Mouse (Mus musculus) embryo, embryonic 11 days (tissue): ENCODE results near the gene Myh7.
"Not testable (repeated sequence)": the region's sequence is repeated elsewhere in the genome, so short reads cannot be mapped to it uniquely, and the experiment has no call there.

Experiments
- DNase-seq: peaks from one replicate; pipeline ENCODE4 v3.0.0-alpha.2; 2015

Gene Myh7

DNA sequence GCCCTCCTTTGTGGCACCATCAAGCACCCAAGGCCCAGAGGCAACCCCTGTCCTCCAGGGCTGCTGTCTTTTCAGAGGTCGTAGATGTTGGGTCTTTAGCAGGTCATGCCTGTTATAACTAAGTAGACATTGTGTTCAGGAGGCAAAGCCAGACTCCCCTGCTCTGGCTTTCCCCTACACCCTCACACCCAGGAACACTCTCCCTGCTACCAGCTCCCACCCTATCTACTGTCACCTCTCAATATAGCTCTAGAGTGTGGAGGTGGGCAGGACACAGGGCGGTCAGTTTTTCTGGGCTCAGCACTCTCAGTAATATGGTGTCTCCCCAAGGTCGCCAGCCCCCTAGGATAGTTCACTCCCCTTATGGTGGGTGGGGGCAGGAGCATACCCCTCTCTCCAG is 26.6 kb downstream of the Myh7 start:
- DNase-seq: no peak

- DNase-seq: no peak
These were observed 28.0 kb downstream of the Myh7 start, which contains the start of gene Myh6 for GRCm38 (mm10) chr14:54966320-54966977. TSS of gene Myh6 (minus strand) at chr14:54966927.

DNA sequence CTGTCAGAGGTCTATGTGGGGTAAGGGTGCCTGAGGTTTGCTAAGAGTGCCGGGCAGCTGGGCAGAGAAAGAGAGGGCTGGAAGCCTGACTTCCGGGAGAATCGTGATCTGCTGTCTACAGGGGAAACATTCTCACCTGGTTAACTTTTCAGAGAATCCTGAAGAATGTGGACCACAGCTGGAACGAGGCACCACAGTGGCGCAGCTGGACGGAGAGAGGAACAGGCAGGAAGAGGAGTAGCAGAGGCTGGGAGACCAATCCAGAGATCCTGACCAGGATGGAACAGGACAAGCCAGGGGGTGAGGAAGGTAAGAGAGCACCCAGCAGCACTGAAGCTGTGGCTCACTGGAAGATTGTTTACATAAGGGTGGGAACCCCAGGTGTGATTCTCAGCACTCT is 28.8 kb downstream of the Myh7 start:
- no peak for DNase-seq

DNA sequence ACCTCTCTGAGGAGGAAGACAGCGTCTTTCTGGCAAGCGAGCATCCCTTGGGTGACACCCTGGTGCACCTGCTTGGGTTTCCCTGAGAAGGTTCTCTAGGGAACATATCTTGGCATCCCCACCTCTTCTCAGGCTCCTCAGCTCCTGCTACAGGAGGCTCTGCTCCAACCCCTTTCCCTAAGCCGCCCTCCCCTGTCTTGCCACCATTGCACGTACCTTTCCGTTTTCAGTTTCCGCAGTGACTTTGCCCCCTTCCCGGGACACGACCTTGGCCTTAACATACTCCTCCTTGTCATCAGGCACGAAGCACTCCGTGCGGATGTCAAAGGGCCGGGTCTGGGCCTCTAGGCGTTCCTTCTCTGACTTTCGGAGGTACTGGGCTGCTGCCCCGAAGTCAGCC is 29.4 kb downstream of the Myh7 start:
- no peak for DNase-seq

DNA sequence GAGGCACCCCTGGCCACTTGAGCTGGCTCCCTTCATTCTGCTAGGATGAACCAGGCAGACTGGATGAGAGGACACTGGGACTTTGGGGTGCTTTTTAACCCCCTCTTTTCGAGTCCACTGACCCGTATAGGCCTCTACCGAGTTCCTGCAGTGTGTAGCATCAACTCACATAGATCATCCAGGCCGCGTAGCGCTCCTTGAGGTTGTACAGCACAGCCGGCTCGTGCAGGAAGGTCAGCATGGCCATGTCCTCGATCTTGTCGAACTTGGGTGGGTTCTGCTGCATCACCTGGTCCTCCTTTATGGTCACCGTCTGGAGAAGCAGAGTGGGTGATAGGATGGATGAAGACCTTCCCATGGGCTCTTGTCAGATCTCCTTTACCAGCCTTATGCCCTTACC is 30.7 kb downstream of the Myh7 start:
- DNase-seq: no peak

GRCm38 (mm10) chr14:54962714-54963113 is 31.7 kb downstream of the Myh7 start:
- DNase-seq: no peak

GRCm38 (mm10) chr14:54961487-54961886 is 32.9 kb downstream of the Myh7 start:
- no peak for DNase-seq

DNA sequence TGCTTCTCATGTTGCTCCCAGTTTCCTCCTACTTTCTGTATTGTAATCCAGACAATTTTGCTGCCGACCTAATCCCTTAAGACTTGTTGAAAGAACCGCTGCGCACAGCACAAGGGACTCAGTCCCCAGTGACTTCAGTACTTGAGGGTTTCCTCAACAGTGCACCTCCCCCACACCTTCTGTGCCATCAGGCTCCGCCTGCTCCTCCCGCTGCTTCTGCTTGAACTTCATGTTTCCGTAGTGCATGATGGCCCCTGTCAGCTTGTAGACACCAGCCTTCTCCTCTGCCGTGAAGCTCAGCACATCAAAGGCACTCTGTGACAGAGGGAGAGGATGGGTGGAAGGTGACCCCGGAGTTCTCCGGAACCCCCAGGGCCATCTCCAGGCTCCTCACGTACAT is 33.7 kb downstream of the Myh7 start:
- peak; percentile 7 for DNase-seq

DNA sequence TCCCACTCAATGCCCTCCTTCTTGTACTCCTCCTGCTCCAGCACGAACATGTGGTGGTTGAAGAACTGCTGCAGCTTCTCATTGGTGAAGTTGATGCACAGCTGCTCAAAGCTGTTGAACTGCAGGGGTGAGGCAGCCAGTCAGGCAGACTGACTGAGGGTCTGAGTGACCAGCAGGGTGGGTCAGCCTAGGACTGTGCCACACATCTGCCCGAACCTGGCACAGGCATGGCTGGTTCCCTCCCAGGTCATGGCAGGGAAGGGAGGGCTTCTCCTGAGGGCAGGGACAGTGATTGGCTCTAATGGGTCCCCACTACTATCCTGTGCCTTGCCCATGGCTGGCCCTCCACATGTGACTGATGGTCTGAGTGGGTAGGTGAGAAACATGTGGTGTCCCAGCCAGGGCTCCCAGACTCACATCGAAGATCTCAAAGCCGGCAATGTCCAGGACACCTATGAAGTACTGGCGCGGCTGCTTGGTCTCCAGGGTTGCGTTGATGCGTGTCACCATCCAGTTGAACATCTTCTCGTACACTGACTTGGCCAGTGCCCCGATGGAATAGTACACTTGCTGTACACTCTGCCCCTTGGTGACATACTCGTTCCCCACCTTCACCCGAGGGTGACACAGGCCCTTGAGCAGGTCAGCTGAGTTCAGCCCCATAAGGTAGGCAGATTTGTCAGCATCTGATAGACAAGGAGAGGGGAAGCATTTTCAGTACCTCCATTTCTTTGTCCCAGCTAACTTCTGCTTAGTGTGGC is 34.4 kb downstream of the Myh7 start:
- DNase-seq: not testable (repeated sequence)

GRCm38 (mm10) chr14:54959197-54959596 is 35.2 kb downstream of the Myh7 start:
- DNase-seq: no peak

- no peak for DNase-seq
These were observed 35.9 kb downstream of the Myh7 start for GRCm38 (mm10) chr14:54958503-54958902.

DNA sequence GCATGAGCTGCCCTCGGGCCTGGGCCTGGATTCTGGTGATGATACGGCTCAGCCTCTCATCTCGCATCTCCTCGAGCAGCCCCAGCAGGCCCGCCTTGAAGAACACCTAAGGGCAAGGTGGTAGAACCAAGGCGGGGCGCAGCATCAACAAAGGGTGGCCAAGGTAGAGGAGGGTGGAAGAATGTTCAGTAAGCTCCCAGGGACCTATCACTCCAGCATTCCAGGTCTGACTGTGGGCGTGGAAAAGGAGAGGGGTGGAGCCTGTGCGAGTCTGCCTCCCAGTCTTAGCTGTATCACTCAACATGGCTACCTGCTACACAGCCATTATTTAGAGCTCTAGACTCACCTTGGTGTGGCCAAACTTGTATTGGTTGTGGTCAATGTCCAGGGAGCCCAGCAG is 37.9 kb downstream of the Myh7 start:
- no peak for DNase-seq

DNA sequence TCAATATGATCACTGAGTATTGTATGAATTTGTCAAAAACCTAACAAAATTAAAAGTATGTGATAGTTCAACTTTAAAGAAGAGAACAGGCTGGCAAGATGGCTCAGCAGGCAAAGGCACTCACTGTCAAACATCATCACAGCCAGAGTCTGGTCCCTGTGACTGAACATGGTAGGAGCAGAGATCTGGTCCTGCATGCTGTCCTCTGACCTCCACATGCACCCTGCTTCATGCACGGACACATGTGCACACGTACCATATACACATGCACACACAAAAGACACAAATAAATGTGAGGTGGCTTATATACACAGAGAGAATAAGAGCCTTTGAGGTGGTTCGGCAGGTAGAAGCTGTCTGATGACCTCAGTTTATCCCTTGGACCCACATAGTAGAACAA is 38.9 kb downstream of the Myh7 start:
- DNase-seq: no peak

DNA sequence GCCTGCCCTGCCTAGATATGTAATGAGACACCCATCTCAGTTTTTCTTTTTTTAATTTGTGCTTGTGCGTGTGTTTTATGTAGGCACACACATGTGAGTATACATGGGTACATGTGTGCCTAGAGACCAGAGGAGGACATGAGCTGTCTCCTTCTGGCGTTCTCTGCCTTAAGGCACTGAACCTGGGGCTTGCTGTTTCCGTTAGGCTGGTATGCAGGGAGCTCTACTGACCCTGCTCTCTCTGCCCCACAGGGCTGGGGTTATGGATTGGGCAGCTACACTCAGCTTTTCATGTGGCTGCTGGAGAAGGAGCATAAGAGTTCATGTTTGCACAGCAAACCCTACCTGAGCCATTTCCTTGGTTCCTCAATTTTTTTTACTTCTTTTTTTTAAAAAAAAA is 40.0 kb downstream of the Myh7 start:
- no peak for DNase-seq

GRCm38 (mm10) chr14:54953664-54954206 is 40.7 kb downstream of the Myh7 start:
- no peak for DNase-seq

- DNase-seq: no peak
These were observed 42.8 kb downstream of the Myh7 start for GRCm38 (mm10) chr14:54951587-54951986.

- no peak for DNase-seq
These were observed 43.9 kb downstream of the Myh7 start for GRCm38 (mm10) chr14:54950493-54950892.

- DNase-seq: no peak
These were observed 45.6 kb downstream of the Myh7 start for GRCm38 (mm10) chr14:54948781-54949180.

DNA sequence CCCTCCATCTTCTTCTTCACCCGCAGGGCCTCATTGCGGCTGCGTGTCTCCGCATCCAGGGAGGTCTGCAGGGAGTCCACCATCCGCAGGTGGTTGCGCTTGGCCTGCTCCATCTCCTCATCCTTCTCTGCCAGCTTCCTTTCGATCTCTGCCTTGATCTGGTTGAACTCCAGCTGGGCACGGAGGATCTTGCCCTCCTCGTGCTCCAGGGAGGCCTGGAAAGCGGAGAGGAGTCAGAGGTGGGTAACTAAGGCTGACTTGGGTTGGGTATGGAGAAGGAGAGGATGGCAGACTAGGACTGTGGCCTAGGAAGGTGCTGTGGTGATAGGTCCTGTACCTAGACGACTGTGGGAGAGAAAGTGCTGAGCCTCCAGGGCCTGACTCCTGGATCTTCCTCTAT is 47.4 kb downstream of the Myh7 start:
- DNase-seq: not testable (repeated sequence)

DNA sequence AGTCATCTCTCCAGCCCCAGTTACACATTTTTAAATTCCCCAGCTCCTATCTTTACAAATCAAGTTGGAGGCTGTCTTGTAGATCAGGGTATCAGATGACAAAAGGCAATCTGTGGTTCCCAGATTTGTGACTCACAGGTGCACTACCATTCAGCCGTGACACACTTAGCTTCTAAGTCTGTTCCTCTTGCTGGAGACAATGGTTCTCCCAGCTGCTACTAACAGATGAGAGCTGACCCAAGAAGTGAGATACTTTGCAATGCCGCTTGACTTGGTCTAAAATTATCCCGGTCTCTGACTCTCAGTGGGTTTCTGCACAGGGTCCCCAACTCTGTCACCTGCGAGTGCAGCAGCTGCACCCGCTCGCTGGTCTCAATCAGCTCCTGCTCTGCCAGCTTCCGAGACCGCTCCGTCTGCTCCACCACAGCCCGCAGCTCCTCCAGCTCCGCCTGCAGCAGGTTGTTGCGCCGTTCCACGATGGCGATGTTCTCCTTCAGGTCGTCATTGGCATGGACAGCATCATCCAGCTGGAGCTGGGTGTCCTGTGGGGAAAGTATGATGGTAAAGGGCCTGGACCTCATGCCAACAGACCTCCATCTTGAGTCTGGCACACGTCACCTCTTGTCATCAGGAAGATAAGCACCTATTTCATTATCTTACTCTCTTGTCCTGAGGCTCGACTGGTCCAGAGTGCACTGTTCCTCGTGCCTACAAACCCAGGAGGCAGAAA is 48.3 kb downstream of the Myh7 start:
- no peak for DNase-seq

DNA sequence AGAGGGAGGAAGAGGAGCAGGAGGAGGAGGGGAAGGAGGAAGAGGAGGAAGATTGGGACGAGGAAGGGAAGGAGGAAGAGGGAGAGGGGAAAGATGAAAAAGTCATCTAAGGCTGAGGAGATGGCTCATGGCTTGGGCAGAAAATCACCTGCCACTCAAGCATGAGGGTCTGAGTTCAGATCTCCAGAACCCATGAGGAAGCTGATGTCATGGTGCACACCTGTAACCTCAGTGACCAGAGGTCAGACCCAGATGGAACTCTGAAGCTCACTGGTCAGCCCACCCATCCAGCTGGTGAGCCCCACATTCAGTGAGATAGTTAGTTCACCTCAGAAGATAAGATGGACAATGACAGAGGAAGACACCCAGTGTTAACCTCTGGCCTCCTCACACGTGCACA is 49.5 kb downstream of the Myh7 start:
- no peak for DNase-seq

DNA sequence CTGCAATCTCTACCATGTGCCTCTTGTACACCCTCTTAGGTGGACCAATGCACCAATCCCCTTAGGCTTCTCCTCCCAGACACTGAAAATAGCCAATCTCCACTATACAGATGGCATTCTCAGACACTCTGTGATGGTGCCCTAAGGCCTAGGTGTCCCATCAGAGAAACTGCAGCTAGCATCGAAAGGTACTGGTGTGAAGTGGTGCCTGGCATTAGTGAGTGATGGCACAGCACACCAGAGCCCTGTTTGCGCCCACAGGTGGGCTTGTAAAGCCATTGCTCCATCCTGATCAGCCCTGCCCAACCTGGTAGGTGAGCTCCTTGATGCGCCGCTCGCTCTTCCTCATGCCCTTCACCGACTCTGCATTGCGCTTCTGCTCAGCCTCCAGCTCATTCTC is 50.5 kb downstream of the Myh7 start:
- DNase-seq: no peak

DNA sequence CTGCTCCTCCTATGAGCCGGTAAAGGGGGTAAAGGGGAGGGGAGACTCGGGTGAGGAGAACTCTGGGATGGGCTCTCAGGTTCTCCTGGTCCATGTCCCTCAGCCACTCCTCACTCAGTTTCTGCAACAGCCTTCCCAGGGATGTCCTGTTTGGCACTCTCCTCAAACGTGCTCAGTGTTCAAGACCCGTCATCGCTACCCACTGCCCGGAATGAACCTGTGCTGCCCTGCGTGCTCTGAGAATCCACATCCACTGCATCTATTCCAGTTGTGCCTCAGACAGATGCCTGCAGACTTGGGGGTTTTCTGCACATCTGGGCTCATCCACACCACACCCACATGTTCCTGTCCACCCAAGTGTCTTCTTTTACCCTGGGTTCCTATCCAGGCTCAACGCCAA is 51.9 kb downstream of the Myh7 start:
- no peak for DNase-seq
